Mouse (Mus musculus) midbrain, embryonic 12.5 days (tissue): Measurements from ENCODE around the gene Rngtt. TPM values are rescaled to one million over a fixed set of nuclear protein-coding genes. Genes with fewer than 3 reads are reported as not detected.
"Not testable (repeated sequence)": the region's sequence is repeated elsewhere in the genome, so short reads cannot be mapped to it uniquely, and the experiment has no call there.

ENCODE experiments used
- ATAC-seq: fragments of 200-750 bp; cut with Nextera tagmentation; 2 replicates; pipeline ENCODE4 v1.8.0; 2017; ENCODE audit warnings: low read depth, moderate TSS enrichment, moderate library complexity; ENCODE audit not compliant: low FRiP score
- H3K27ac ChIP-seq: fragments of 300-500 bp; sonication (generic); replicated peaks from 2 replicates; pipeline ENCODE4 v1.5.1; 2016; ENCODE audit warnings: mild to moderate bottlenecking
- H3K27me3 ChIP-seq: fragments of 300-500 bp; sonication (generic); 2 replicates; pipeline ENCODE4 v1.6.1; 2016; ENCODE audit warnings: mild to moderate bottlenecking
- H3K36me3 ChIP-seq: fragments of 300-500 bp; sonication (generic); 2 replicates; pipeline ENCODE4 v1.6.1; 2016
- H3K4me1 ChIP-seq: fragments of 300-500 bp; sonication (generic); 2 replicates; pipeline ENCODE4 v1.6.1; 2016
- H3K4me2 ChIP-seq: fragments of 300-500 bp; sonication (generic); replicated peaks from 2 replicates; pipeline ENCODE4 v1.6.1; 2016; ENCODE audit warnings: mild to moderate bottlenecking, moderate library complexity
- H3K4me3 ChIP-seq: fragments of 300-500 bp; sonication (generic); 2 replicates; pipeline ENCODE4 v1.5.1; 2016; ENCODE audit warnings: mild to moderate bottlenecking
- H3K9ac ChIP-seq: fragments of 300-500 bp; sonication (generic); replicated peaks from 2 replicates; pipeline ENCODE4 v1.6.1; 2016; ENCODE audit warnings: mild to moderate bottlenecking, moderate library complexity
- H3K9me3 ChIP-seq: fragments of 300-500 bp; sonication (generic); 2 replicates; pipeline ENCODE4 v1.6.1; 2016; ENCODE audit warnings: mild to moderate bottlenecking
- WGBS: fragments of 180-500 bp; shearing (Covaris S2); methylation state at CpG from one replicate; pipeline ENCODE4 v1.1.7; 2016; 5-methylcytosine and 5-hydroxymethylcytosine counted together
- polyA plus RNA-seq: library from polyadenylated mRNA; unstranded; fragments of >200 nt; fragmentation: Nextera tagmentation; extraction: Ambion mirVana; gene quantifications from 2 replicates; pipeline ENCODE4 v1.2.1, GENCODE M21; 2016

The Rngtt gene
- polyA plus RNA-seq, 1 experiment from 2014 or later, result 34.1 TPM

DNA sequence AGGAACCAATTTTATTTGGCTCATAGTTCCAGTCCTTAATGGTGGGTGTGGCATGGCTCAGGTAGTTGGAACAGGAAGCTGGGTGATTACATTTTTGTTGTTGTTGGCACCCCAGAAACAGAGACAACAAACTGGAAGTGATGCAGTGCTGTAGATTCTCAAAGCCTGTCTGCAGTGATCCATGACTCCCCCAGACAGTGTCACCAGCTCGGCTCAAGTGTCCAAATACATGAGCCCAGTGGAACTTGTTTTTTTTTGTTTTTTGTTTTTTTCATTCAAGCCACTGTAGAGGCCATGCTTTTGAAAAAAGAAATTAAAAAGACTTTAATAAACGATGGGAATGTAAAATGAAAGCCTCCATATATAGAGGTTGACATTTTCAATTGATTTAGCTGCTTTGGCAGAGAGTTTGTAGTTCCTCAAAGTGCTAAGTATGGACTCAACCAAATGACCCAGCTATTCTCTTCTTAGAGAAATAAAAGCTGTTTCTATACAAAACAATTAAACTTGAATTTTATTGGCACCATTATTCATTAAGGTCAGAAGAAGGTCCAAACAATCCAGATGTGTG lies 95.7 kb downstream of the Rngtt start:
- WGBS, result 79% methylated on average over 2 of the region's 2 CpGs

DNA sequence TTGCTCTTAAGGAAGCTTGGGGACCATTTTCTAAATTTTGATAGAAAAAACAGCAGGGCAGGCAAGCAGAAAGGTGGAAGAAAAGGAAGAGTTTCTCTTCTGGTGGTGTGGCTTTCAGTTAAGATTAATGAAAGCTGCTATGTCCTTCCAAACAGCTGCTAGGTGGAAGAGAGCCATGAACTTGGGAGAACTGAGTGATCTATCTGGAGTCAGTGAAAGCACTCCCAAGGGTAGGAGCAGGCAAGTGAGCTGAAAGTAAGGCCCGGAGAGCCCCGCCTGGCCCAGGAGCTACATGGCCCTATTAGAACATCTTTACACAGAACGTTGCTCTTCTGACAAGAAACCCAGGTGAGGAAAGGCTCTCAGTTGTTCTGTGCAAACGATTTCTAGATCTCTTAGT lies 103.7 kb downstream of the Rngtt start:
- H3K4me2 ChIP-seq, result no peak overlapping the region
- H3K27ac ChIP-seq, result no peak overlapping the region
- H3K27me3 ChIP-seq, result no peaks in the 10 kb centered on the region
- no peaks in the 10 kb centered on the region for H3K9me3 ChIP-seq
- ATAC-seq, result no peak
- no peaks in the 10 kb centered on the region for H3K4me1 ChIP-seq
- H3K9ac ChIP-seq, result no peak overlapping the region
- WGBS, result 97% methylated on average over 4 of the region's 4 CpGs
- no peak overlapping the region for H3K4me3 ChIP-seq
- H3K36me3 ChIP-seq, result no peaks in the 10 kb centered on the region

More for the DNA sequence above, 95.7 kb downstream of the Rngtt start:
- no peaks in the 10 kb centered on the region for H3K4me1 ChIP-seq
- H3K36me3 ChIP-seq, result no peaks in the 10 kb centered on the region
- H3K4me2 ChIP-seq, result no peak overlapping the region
- no peak for ATAC-seq
- H3K27me3 ChIP-seq, result no peaks in the 10 kb centered on the region
- no peak overlapping the region for H3K9ac ChIP-seq
- no peaks in the 10 kb centered on the region for H3K9me3 ChIP-seq
- H3K4me3 ChIP-seq, result no peak overlapping the region
- H3K27ac ChIP-seq, result no peak overlapping the region

DNA sequence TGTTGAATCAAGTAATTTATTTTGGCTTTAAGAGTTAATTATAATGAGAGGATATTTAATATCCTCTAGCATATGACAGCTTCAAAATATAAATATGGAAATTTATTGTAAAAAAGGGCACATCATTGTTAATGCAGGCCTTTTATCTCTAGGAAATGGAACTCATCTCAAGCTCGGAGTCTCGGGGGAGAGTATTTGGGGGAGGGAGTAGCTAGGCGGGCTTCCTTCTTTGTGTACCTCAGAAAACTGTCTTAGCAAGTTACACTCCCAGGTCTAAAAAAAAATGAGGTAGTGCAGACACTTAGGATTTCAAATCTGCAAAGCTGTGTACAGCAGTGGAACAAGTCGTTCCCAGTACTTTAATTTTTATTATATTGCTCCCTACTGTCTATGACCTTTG lies 104.7 kb downstream of the Rngtt start:
- no peaks in the 10 kb centered on the region for H3K9me3 ChIP-seq
- H3K4me3 ChIP-seq, result no peak overlapping the region
- H3K27ac ChIP-seq, result no peak overlapping the region
- no peak for ATAC-seq
- no peaks in the 10 kb centered on the region for H3K27me3 ChIP-seq
- H3K4me1 ChIP-seq, result no peaks in the 10 kb centered on the region
- 75% methylated on average over 4 of the region's 4 CpGs for WGBS
- H3K9ac ChIP-seq, result no peak overlapping the region
- no peaks in the 10 kb centered on the region for H3K36me3 ChIP-seq
- H3K4me2 ChIP-seq, result no peak overlapping the region

DNA sequence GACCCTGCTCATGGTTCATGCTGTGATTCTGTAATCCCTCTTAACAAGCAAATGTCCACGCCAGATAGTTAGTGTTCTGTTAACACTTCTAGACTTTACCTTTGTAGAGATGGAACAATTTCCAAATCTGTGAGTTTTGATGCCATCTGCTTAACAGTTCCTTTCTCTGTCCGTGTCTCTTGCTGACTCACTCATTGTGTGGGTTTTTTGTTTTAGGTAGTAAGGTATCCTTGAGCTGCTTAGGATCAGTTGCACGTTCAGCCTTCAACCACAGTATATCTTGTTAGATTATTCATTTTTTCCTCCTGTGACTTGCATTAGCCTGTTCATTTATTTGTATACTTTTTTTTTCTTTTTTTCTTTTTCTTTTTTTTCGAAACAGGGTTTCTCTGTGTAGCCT lies 107.3 kb downstream of the Rngtt start:
- no peak overlapping the region for H3K27ac ChIP-seq
- H3K4me3 ChIP-seq, result no peak overlapping the region
- H3K9ac ChIP-seq, result no peak overlapping the region
- no peak for ATAC-seq
- H3K36me3 ChIP-seq, result no peaks in the 10 kb centered on the region
- no peaks in the 10 kb centered on the region for H3K9me3 ChIP-seq
- no peaks in the 10 kb centered on the region for H3K27me3 ChIP-seq
- H3K4me1 ChIP-seq, result no peaks in the 10 kb centered on the region
- WGBS, result 83% methylated on average over 4 of the region's 4 CpGs
- no peak overlapping the region for H3K4me2 ChIP-seq

DNA sequence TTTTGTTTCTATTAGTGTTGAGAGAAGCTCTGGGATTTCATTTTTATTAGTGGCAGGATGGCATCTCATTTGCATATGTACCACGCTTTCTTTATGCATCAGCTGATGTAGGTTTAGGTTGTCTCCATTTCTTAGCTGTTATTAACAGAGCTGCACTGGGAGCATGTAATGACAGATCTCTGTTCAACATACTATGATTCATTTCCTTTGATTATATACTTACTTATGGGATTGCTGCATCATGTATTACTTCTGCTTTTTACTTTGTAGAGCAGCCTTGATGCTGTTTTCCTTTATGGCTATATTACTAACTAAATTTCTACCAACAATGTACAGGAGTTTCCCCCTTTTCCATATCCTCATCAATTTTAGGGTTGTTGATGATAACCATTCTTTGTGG lies 109.5 kb downstream of the Rngtt start:
- no peak overlapping the region for H3K4me3 ChIP-seq
- H3K27me3 ChIP-seq, result no peaks in the 10 kb centered on the region
- 85% methylated on average over 1 of the region's 1 CpGs for WGBS
- no peak overlapping the region for H3K4me2 ChIP-seq
- no peaks in the 10 kb centered on the region for H3K36me3 ChIP-seq
- no peaks in the 10 kb centered on the region for H3K4me1 ChIP-seq
- H3K27ac ChIP-seq, result no peak overlapping the region
- no peaks in the 10 kb centered on the region for H3K9me3 ChIP-seq
- no peak for ATAC-seq
- H3K9ac ChIP-seq, result no peak overlapping the region

DNA sequence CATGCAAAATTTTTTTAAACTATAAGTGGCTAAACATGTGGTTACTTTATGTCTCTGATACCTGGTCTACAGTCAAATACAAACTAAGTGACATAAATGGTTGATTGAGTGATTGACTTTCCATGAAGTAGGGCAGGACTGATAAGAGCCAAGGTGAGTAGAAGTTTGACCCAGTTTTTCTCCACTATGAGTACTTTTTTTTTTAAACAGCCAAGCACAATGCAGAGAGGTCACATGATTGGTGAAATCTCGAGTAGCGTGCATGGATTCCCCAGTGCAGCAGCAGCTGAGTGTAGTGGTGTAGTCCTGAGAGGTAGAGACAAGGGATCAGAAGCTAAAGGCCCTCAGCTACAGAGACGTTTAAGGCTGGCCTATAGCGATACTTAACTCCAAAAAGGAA lies 118.7 kb downstream of the Rngtt start:
- Histone ChIP-seq H3K27ac (no peak overlapping the region), H3K9ac (no peak overlapping the region), H3K4me2 (no peak overlapping the region), H3K36me3 (no peaks in the 10 kb centered on the region), H3K4me3 (no peak overlapping the region), H3K4me1 (no peaks in the 10 kb centered on the region), H3K9me3 (no peaks in the 10 kb centered on the region), H3K27me3 (no peaks in the 10 kb centered on the region)
- WGBS, result 51% methylated on average over 4 of the region's 4 CpGs
- no peak for ATAC-seq

DNA sequence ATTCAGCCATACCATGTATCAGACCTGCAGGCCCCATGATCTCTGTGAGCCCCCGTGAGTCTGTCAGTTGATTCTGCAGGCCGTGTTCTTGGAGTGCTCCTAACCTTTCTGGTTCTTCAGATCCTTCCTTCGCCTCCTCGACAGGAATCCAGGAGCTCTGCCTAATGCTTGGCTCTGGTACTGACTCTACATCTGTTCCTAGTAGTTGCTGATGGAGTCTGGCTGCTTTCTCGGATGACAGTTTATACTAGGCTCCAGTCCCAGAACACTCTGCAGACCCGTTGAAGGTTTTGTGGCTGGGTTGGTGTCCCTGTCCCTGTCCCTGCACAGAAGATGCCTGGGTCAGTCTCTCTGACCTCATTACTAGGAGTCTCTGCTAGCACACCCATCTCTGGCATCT lies 131.8 kb downstream of the Rngtt start:
- 92% methylated on average over 6 of the region's 6 CpGs for WGBS
- H3K9ac ChIP-seq, result no peak overlapping the region
- H3K4me1 ChIP-seq, result no peaks in the 10 kb centered on the region
- no peaks in the 10 kb centered on the region for H3K9me3 ChIP-seq
- H3K36me3 ChIP-seq, result no peaks in the 10 kb centered on the region
- no peak for ATAC-seq
- H3K27ac ChIP-seq, result no peak overlapping the region
- no peak overlapping the region for H3K4me3 ChIP-seq
- no peaks in the 10 kb centered on the region for H3K27me3 ChIP-seq
- no peak overlapping the region for H3K4me2 ChIP-seq

DNA sequence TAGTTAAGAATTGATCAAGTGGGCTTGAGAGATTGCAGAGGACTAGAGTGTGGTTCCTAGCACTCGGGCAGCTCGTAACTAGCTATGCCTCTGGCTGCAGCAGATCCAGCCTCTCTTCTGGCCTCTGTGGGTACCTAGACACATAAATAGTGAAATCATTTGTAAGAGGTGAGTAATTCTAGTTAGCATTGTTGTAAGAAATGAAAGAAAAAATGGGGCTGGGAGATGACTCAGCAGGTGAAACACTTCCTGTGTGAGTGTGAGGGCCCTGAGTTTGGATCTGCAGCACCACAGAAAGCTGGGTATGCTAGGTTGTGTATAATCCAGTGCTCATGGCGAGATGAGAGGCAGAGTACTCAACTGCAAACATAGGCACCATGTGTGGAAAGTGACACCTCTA lies 136.2 kb downstream of the Rngtt start:
- no peak overlapping the region for H3K4me2 ChIP-seq
- no peak overlapping the region for H3K9ac ChIP-seq
- no peak overlapping the region for H3K27ac ChIP-seq
- H3K36me3 ChIP-seq, result no peaks in the 10 kb centered on the region
- H3K27me3 ChIP-seq, result no peaks in the 10 kb centered on the region
- H3K4me3 ChIP-seq, result no peak overlapping the region
- no peak for ATAC-seq
- WGBS, result 93% methylated on average over 3 of the region's 3 CpGs
- peaks cover 3% of the 10 kb centered on the region for H3K4me1 ChIP-seq
- no peaks in the 10 kb centered on the region for H3K9me3 ChIP-seq

DNA sequence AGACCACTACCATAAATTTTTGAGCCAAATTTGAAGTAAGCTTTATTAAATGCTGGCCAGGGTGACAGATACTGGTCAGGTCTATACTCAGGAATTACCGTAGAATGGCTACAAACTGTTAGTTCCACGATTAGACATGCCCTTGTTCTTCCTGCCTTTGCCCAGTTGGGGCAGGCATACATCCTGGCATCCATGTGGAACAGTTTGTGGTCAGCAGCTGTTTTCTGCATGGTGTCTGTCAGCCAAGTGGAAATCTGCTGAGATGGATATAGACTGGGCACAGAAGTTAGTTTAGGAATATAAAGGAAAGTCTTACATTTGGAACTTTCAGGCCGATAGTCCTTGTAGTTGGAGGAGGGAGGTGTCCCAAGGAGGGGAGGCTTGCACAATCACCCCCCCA lies 136.8 kb downstream of the Rngtt start:
- no peak for ATAC-seq
- Histone ChIP-seq H3K4me2 (no peak overlapping the region), H3K27me3 (no peaks in the 10 kb centered on the region), H3K36me3 (no peaks in the 10 kb centered on the region), H3K9me3 (no peaks in the 10 kb centered on the region), H3K9ac (no peak overlapping the region), H3K4me3 (no peak overlapping the region), H3K27ac (no peak overlapping the region), H3K4me1 (peaks cover 3% of the 10 kb centered on the region)
- WGBS, result 89% methylated on average over 3 of the region's 3 CpGs

DNA sequence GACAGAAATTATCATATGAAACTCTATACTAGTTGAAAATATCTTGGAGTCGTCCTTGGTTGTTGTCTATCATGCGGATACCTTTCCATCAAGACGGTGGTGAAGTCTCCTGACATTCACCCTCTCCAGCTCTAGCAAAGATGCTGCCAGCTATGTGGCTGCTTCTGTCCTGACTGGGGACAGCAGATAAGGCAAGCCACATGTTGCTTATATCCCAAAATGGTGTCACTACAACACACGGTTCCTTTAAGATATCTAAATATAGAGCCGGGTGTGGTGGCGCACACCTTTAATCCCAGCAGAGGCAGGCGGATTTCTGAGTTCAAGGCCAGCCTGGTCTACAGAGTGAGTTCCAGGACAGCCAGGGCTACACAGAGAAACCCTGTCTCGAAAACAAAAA lies 140.2 kb downstream of the Rngtt start:
- not testable (repeated sequence) for H3K27ac ChIP-seq, H3K27me3 ChIP-seq, H3K9me3 ChIP-seq, H3K36me3 ChIP-seq, H3K4me3 ChIP-seq, H3K4me2 ChIP-seq, H3K9ac ChIP-seq, H3K4me1 ChIP-seq, ATAC-seq
- 96% methylated on average over 8 of the region's 8 CpGs for WGBS

DNA sequence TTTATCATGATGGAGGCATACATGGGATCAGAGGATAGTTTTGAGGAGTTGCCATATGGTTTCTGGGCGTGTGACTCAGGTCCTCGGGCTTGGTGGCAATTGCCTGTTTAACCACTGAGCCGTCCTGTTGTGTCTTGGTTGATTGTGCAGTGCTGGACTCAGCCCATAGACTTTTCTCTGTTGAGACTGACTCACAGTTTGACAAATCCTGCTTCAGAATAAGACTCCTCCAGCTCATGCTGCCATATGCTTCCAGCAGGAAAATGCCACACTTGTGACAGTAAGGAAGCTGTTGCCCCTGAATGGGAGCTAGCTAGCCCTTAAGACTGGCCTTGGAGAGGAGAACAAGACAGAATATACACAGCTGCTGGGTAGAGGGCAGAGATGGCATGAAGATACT lies 149.7 kb downstream of the Rngtt start:
- peaks cover 4% of the 10 kb centered on the region; the same call in 1 of the 2 replicates for H3K36me3 ChIP-seq
- no peak overlapping the region for H3K9ac ChIP-seq
- no peaks in the 10 kb centered on the region for H3K4me1 ChIP-seq
- H3K27me3 ChIP-seq, result no peaks in the 10 kb centered on the region
- ATAC-seq, result no peak
- no peak overlapping the region for H3K4me2 ChIP-seq
- WGBS, result 92% methylated on average over 3 of the region's 3 CpGs
- H3K27ac ChIP-seq, result no peak overlapping the region
- H3K4me3 ChIP-seq, result no peak overlapping the region
- H3K9me3 ChIP-seq, result no peaks in the 10 kb centered on the region

DNA sequence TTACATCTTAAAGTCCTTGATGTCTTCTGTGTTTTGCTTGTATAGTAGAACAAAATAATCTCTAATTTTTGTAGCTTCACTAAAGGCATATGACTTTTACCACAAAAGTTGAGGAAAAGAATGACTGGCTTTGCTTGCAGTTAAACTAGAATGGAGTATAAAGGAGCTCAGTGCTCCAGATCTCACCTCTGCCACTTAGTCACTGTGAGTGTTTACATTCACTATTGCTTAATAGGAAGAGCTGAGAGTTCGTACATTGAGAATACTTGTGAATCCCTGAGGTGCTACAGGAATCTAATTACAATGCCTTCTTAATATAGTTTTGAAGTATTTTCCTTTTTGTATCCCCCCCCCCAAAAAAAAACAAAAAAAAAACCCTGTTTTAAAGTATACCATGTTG lies 154.3 kb downstream of the Rngtt start:
- no peaks in the 10 kb centered on the region for H3K27me3 ChIP-seq
- no peak overlapping the region for H3K4me3 ChIP-seq
- H3K36me3 ChIP-seq, result peaks cover 7% of the 10 kb centered on the region; the same call in 1 of the 2 replicates
- H3K4me1 ChIP-seq, result no peaks in the 10 kb centered on the region
- WGBS, result 84% methylated on average over 1 of the region's 1 CpGs
- ATAC-seq, result no peak
- H3K9me3 ChIP-seq, result no peaks in the 10 kb centered on the region
- no peak overlapping the region for H3K4me2 ChIP-seq
- no peak overlapping the region for H3K27ac ChIP-seq
- H3K9ac ChIP-seq, result no peak overlapping the region

DNA sequence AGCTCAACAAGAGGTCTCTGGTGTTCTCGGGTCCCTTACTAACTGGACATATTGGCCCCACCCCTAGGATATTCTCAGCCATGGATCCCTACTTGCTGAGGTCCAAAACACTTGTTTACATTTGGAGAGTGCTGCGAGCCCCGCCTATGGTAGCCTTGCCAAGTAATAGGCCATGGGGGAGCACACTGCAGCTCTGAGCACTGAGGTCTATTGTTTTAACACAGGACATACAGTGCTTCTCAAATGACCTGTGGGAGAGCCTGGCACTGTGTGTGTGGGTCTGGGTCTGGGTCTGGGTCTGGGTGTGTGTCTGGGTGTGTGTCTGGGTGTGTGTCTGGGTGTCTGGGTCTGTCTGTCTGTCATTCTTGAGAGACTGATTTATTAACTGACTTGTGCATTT lies 155.8 kb downstream of the Rngtt start:
- Histone ChIP-seq H3K36me3 (peaks cover 7% of the 10 kb centered on the region; the same call in 1 of the 2 replicates), H3K27ac (no peak overlapping the region), H3K9ac (no peak overlapping the region), H3K9me3 (no peaks in the 10 kb centered on the region), H3K4me2 (no peak overlapping the region), H3K4me3 (no peak overlapping the region), H3K27me3 (no peaks in the 10 kb centered on the region), H3K4me1 (no peaks in the 10 kb centered on the region)
- 95% methylated on average over 3 of the region's 3 CpGs for WGBS
- ATAC-seq, result no peak
